Mouse (Mus musculus) monocyte, adult 59 days (primary cell): ENCODE results near the gene Olfr895. TPM values are rescaled to one million over a fixed set of nuclear protein-coding genes. Genes with fewer than 3 reads are reported as not detected.

Experiments
- total RNA-seq, 2 experiments: library from RNA; stranded (reverse); gene quantifications; one replicate each; pipeline ENCODE4 v1.2.4; 2023

Gene Olfr895
- not detected for total RNA-seq

DNA sequence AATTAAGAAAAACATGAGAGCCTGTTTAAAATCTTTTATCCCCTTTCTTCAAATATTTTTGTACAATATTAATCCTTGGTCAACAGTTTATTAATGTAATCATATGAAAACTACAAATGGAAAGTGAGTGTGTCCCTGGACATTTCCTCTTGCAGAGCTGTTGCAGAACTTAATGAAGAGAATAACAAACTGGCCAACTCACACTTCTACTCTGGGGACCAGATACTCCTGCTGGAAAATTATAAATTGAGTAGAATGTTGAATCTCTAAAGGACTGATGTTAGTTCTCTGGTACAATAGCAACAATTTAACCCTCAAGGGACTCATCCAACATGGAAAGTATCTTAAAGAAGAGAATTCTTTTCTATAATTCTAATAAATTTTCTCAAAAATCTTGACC is at the start of gene Olfr895:
Olfr895 (plus strand) TSS at position 301 of the 400 bp plus-strand sequence.

GRCm38 (mm10) chr9:38252474-38252873 is 15.2 kb upstream of the Olfr895 start, which contains the start of gene Olfr143:
Gene Olfr143, plus strand, starts transcription at chr9:38252774.

DNA sequence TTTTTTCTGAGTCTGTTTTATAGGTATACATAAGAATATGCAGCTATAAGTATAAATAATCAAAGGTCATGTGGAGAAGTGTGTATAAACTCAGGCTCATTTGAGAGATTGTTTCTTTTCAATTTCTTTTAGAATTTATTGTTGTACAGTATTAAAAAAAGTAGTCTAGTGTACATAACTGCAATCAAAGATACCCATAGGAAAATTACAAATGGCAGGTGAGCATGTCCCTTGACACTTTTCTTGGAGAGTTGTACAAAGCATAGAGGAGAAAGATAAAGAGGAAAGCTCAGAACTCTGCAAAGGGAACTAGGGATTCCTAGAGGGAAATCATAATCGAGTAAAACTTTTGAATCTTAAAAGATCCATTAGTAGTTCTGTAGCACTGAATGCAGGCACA is 23.2 kb downstream of the Olfr895 start, which contains the start of gene Olfr896-ps1:
Olfr896-ps1 (plus strand) TSS at position 301 of the 400 bp plus-strand sequence.

Other genes starting within 250 kb of the Olfr895 start
- not detected for gene Olfr883, start 242.0 kb upstream of the Olfr895 start, total RNA-seq
- not detected for gene Olfr884, start 221.3 kb upstream of the Olfr895 start, total RNA-seq
- not detected for gene Olfr885, start 206.5 kb upstream of the Olfr895 start, total RNA-seq
- not detected for gene Olfr887, start 183.8 kb upstream of the Olfr895 start, total RNA-seq
- gene Olfr888, start 159.7 kb upstream of the Olfr895 start, total RNA-seq, result not detected
- not detected for gene Olfr889, start 152.7 kb upstream of the Olfr895 start, total RNA-seq
- not detected for gene Olfr890, start 125.3 kb upstream of the Olfr895 start, total RNA-seq
- gene Olfr891, start 87.0 kb upstream of the Olfr895 start, total RNA-seq, result not detected
- gene Olfr893, start 59.5 kb upstream of the Olfr895 start, total RNA-seq, result not detected
- not detected for gene Olfr894, start 49.8 kb upstream of the Olfr895 start, total RNA-seq
- not detected for gene Olfr143, start 15.1 kb upstream of the Olfr895 start, total RNA-seq
- gene Olfr896-ps1, start 23.3 kb downstream of the Olfr895 start, total RNA-seq, result not detected
- not detected for gene Olfr25, start 61.2 kb downstream of the Olfr895 start, total RNA-seq
- gene Olfr898, start 80.6 kb downstream of the Olfr895 start, total RNA-seq, result not detected
- not detected for gene Olfr250, start 99.0 kb downstream of the Olfr895 start, total RNA-seq
- not detected for gene Olfr251, start 109.2 kb downstream of the Olfr895 start, total RNA-seq
- not detected for gene Olfr147, start 133.8 kb downstream of the Olfr895 start, total RNA-seq
- gene Olfr901, start 161.6 kb downstream of the Olfr895 start, total RNA-seq, result not detected
- not detected for gene Olfr902, start 179.8 kb downstream of the Olfr895 start, total RNA-seq
- gene Olfr904, start 195.3 kb downstream of the Olfr895 start, total RNA-seq, result not detected
- gene Olfr905, start 203.3 kb downstream of the Olfr895 start, total RNA-seq, result not detected
- gene Olfr906, start 219.2 kb downstream of the Olfr895 start, total RNA-seq, result not detected
- gene Olfr907, start 227.9 kb downstream of the Olfr895 start, total RNA-seq, result not detected